Mouse (Mus musculus): ENCODE data around the gene Proser1. TPM values are rescaled to one million over a fixed set of nuclear protein-coding genes. Genes with fewer than 3 reads are reported as not detected.

Proser1 gene
- polyA plus RNA-seq, 1 experiment = 78.9 TPM

- no peaks in the 10 kb centered on the region for H3K4me1 ChIP-seq (replicated peaks; ENCODE audit: control insufficient read depth, insufficient read depth, low read length)
- no peak overlapping the region for H3K27ac ChIP-seq (ENCODE audit: control insufficient read depth, insufficient read depth, low read length)
- peaks cover 6% of the 10 kb centered on the region for H3K36me3 ChIP-seq (ENCODE audit: control insufficient read depth, insufficient read depth, low read length)
- WGBS = 93% methylated on average over 10 of the region's 10 CpGs
- no peaks in the 10 kb centered on the region for H3K27me3 ChIP-seq (ENCODE audit: control insufficient read depth, insufficient read depth, low read length)
- DNase-seq = no peak
- H3K4me3 ChIP-seq (ENCODE audit: control insufficient read depth, insufficient read depth, low read length) = no peak overlapping the region
- TF ChIP-seq POLR2A (IDR thresholded peaks at IDR 0.05; ENCODE audit: control insufficient read depth, extremely low read depth, insufficient read depth, low read length, poor library complexity) (no peak), CTCF (IDR thresholded peaks at IDR 0.05; ENCODE audit: borderline replicate concordance, control insufficient read depth, extremely low read depth, insufficient read depth, low read length, poor library complexity) (no peak)
Observed at GRCm38 (mm10) chr3:53486561-53486960, 23.1 kb downstream of the Proser1 start.

DNA sequence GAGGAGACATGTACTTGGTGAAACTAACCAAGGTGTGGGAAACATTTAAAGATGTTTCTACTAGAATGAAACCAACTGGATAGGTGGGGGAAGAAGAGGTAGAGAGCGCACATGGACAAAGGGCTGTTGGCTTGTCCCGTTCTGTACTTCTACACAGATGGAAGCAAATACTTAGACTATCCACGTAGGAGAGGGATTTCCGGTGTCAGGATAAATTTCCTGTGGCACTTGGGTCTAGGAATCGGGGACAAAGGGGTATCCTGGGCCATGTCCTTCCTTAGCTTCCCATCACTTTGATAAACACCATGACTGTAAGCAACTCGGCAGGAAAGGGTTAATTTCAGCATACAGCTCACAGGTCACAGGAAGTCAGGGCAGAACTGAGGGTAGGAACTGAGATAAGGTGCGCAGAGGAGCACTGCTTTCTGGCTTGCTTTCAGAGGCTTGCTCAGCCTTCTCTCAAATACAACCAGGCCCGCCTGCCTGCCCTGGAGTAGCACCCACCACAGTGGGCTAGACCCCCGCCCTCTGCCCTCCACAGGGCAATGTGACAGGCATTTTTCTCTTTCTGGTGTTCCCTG is 23.6 kb downstream of the Proser1 start:
- Histone ChIP-seq H3K4me3 (ENCODE audit: control insufficient read depth, insufficient read depth, low read length) (no peak overlapping the region), H3K36me3 (ENCODE audit: control insufficient read depth, insufficient read depth, low read length) (peaks cover 1% of the 10 kb centered on the region), H3K4me1 (replicated peaks; ENCODE audit: control insufficient read depth, insufficient read depth, low read length) (no peaks in the 10 kb centered on the region), H3K27me3 (ENCODE audit: control insufficient read depth, insufficient read depth, low read length) (no peaks in the 10 kb centered on the region), H3K27ac (ENCODE audit: control insufficient read depth, insufficient read depth, low read length) (no peak overlapping the region)
- TF ChIP-seq CTCF (IDR thresholded peaks at IDR 0.05; ENCODE audit: borderline replicate concordance, control insufficient read depth, extremely low read depth, insufficient read depth, low read length, poor library complexity) (no peak), POLR2A (IDR thresholded peaks at IDR 0.05; ENCODE audit: control insufficient read depth, extremely low read depth, insufficient read depth, low read length, poor library complexity) (no peak)
- 58% methylated on average over 9 of the region's 9 CpGs for WGBS
- no peak for DNase-seq

- no peaks in the 10 kb centered on the region for H3K4me1 ChIP-seq (replicated peaks; ENCODE audit: control insufficient read depth, insufficient read depth, low read length)
- WGBS = 93% methylated on average over 6 of the region's 6 CpGs
- H3K4me3 ChIP-seq (ENCODE audit: control insufficient read depth, insufficient read depth, low read length) = no peak within 1 kb of the TSS
- no peak for DNase-seq
- TF ChIP-seq CTCF (IDR thresholded peaks at IDR 0.05; ENCODE audit: borderline replicate concordance, control insufficient read depth, extremely low read depth, insufficient read depth, low read length, poor library complexity) (no peak), POLR2A (IDR thresholded peaks at IDR 0.05; ENCODE audit: control insufficient read depth, extremely low read depth, insufficient read depth, low read length, poor library complexity) (no peak)
- H3K27ac ChIP-seq (ENCODE audit: control insufficient read depth, insufficient read depth, low read length) = no peak within 1 kb of the TSS
- H3K36me3 ChIP-seq (ENCODE audit: control insufficient read depth, insufficient read depth, low read length) = no peaks in the 10 kb centered on the region
- H3K27me3 ChIP-seq (ENCODE audit: control insufficient read depth, insufficient read depth, low read length) = no peaks in the 10 kb centered on the region
Observed at GRCm38 (mm10) chr3:53488353-53488752, 24.9 kb downstream of the Proser1 start, which contains the start of gene Stoml3. TSS of gene Stoml3 (plus strand) at chr3:53488653.

GRCm38 (mm10) chr3:53498351-53498905 is 35.0 kb downstream of the Proser1 start:
- TF ChIP-seq CTCF (IDR thresholded peaks at IDR 0.05; ENCODE audit: borderline replicate concordance, control insufficient read depth, extremely low read depth, insufficient read depth, low read length, poor library complexity) (no peak), POLR2A (IDR thresholded peaks at IDR 0.05; ENCODE audit: control insufficient read depth, extremely low read depth, insufficient read depth, low read length, poor library complexity) (no peak)
- Histone ChIP-seq H3K27ac (ENCODE audit: control insufficient read depth, insufficient read depth, low read length) (no peak overlapping the region), H3K27me3 (ENCODE audit: control insufficient read depth, insufficient read depth, low read length) (no peaks in the 10 kb centered on the region), H3K36me3 (ENCODE audit: control insufficient read depth, insufficient read depth, low read length) (no peaks in the 10 kb centered on the region), H3K4me1 (replicated peaks; ENCODE audit: control insufficient read depth, insufficient read depth, low read length) (no peaks in the 10 kb centered on the region), H3K4me3 (ENCODE audit: control insufficient read depth, insufficient read depth, low read length) (no peak overlapping the region)
- 88% methylated on average over 6 of the region's 6 CpGs for WGBS
- DNase-seq = no peak

GRCm38 (mm10) chr3:53502428-53502827 is 39.0 kb downstream of the Proser1 start:
- no peaks in the 10 kb centered on the region for H3K27me3 ChIP-seq (ENCODE audit: control insufficient read depth, insufficient read depth, low read length)
- H3K4me1 ChIP-seq (replicated peaks; ENCODE audit: control insufficient read depth, insufficient read depth, low read length) = no peaks in the 10 kb centered on the region
- no peak overlapping the region for H3K4me3 ChIP-seq (ENCODE audit: control insufficient read depth, insufficient read depth, low read length)
- no peaks in the 10 kb centered on the region for H3K36me3 ChIP-seq (ENCODE audit: control insufficient read depth, insufficient read depth, low read length)
- 50% methylated on average over 6 of the region's 6 CpGs for WGBS
- no peak overlapping the region for H3K27ac ChIP-seq (ENCODE audit: control insufficient read depth, insufficient read depth, low read length)
- DNase-seq = no peak
- TF ChIP-seq CTCF (IDR thresholded peaks at IDR 0.05; ENCODE audit: borderline replicate concordance, control insufficient read depth, extremely low read depth, insufficient read depth, low read length, poor library complexity) (no peak), POLR2A (IDR thresholded peaks at IDR 0.05; ENCODE audit: control insufficient read depth, extremely low read depth, insufficient read depth, low read length, poor library complexity) (no peak)

- 71% methylated on average over 5 of the region's 5 CpGs for whole genome bisulfite sequencing
- TF ChIP-seq CTCF (IDR thresholded peaks at IDR 0.05; ENCODE audit: borderline replicate concordance, control insufficient read depth, extremely low read depth, insufficient read depth, low read length, poor library complexity) (no peak), POLR2A (IDR thresholded peaks at IDR 0.05; ENCODE audit: control insufficient read depth, extremely low read depth, insufficient read depth, low read length, poor library complexity) (no peak)
Observed at GRCm38 (mm10) chr3:53513096-53513495, 49.6 kb downstream of the Proser1 start.

More at GRCm38 (mm10) chr3:53513096-53513495, 49.6 kb downstream of the Proser1 start:
- H3K4me3 ChIP-seq (ENCODE audit: control insufficient read depth, insufficient read depth, low read length) = no peak overlapping the region
- no peaks in the 10 kb centered on the region for H3K4me1 ChIP-seq (replicated peaks; ENCODE audit: control insufficient read depth, insufficient read depth, low read length)
- H3K36me3 ChIP-seq (ENCODE audit: control insufficient read depth, insufficient read depth, low read length) = no peaks in the 10 kb centered on the region
- DNase-seq = no peak
- no peaks in the 10 kb centered on the region for H3K27me3 ChIP-seq (ENCODE audit: control insufficient read depth, insufficient read depth, low read length)
- H3K27ac ChIP-seq (ENCODE audit: control insufficient read depth, insufficient read depth, low read length) = no peak overlapping the region
